Mouse (Mus musculus) heart, embryonic 13.5 days (tissue): ENCODE data around the gene Cyth3. TPM values are rescaled to one million over a fixed set of nuclear protein-coding genes. Genes with fewer than 3 reads are reported as not detected.

Experiments used
- ATAC-seq: fragments of 200-750 bp; cut with Nextera tagmentation; 2 replicates; pipeline ENCODE4 v1.8.0; 2017; ENCODE audit warnings: moderate TSS enrichment; ENCODE audit not compliant: insufficient number of reproducible peaks, low FRiP score, low TSS enrichment; ENCODE audit errors: extremely low read depth
- H3K27ac ChIP-seq: fragments of 300-500 bp; sonication (generic); replicated peaks from 2 replicates; pipeline ENCODE4 v1.5.1; 2015; ENCODE audit warnings: moderate library complexity, mild to moderate bottlenecking, inconsistent platforms
- H3K27me3 ChIP-seq: fragments of 300-500 bp; sonication (generic); replicated peaks from 2 replicates; pipeline ENCODE4 v1.6.1; 2015; ENCODE audit warnings: mild to moderate bottlenecking, inconsistent platforms
- H3K36me3 ChIP-seq: fragments of 300-500 bp; sonication (generic); 2 replicates; pipeline ENCODE4 v1.6.1; 2015; ENCODE audit warnings: mild to moderate bottlenecking, inconsistent platforms
- H3K4me1 ChIP-seq: fragments of 300-500 bp; sonication (generic); 2 replicates; pipeline ENCODE4 v1.6.1; 2015; ENCODE audit warnings: inconsistent platforms
- H3K4me2 ChIP-seq: fragments of 300-500 bp; sonication (generic); 2 replicates; pipeline ENCODE4 v1.6.1; 2015; ENCODE audit warnings: inconsistent platforms, mild to moderate bottlenecking, moderate library complexity
- H3K4me3 ChIP-seq: fragments of 300-500 bp; sonication (generic); 2 replicates; pipeline ENCODE4 v1.5.1; 2015; ENCODE audit warnings: moderate library complexity, mild to moderate bottlenecking, inconsistent platforms
- H3K9ac ChIP-seq: fragments of 300-500 bp; sonication (generic); 2 replicates; pipeline ENCODE4 v1.6.1; 2015; ENCODE audit warnings: inconsistent platforms, mild to moderate bottlenecking, moderate library complexity
- H3K9me3 ChIP-seq: fragments of 300-500 bp; sonication (generic); 2 replicates; pipeline ENCODE4 v1.6.1; 2016; ENCODE audit warnings: inconsistent platforms
- WGBS: fragments of 180-500 bp; shearing (Covaris S2); methylation state at CpG from one replicate; pipeline ENCODE4 v1.1.7; 2015; ENCODE audit warnings: mixed read lengths; 5-methylcytosine and 5-hydroxymethylcytosine counted together
- polyA plus RNA-seq: library from polyadenylated mRNA; unstranded; fragments of >200 nt; fragmentation: Nextera tagmentation; extraction: Ambion mirVana; gene quantifications from 2 replicates; pipeline ENCODE4 v1.2.1, GENCODE M21; 2015

Cyth3 gene
- polyA plus RNA-seq, 1 experiment from 2014 or later, result 36.8 TPM

DNA sequence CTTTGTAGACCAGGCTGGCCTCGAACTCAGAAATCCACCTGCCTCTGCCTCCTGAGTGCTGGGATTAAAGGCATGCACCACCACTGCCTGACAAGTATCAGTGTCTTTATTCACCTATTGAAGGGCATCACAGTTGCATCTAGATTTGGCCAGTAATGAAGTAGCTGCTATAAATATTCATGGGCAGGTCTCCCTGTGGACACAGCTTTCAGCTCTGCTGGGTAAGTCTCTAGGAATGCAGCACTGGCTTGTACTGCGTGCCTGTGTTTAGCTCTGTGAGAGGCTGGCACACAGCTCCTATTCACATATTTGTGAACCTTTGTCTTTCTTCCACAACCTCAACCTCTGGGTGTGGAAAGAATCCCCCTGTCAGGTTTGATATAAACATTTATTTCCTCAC, 46.6 kb downstream of the Cyth3 start:
- 60% methylated on average over 2 of the region's 2 CpGs for WGBS
- ATAC-seq, result peak; percentile 72; the same call in 1 of the 2 replicates
- H3K27ac ChIP-seq, result peak overlapping the region; percentile 84

DNA sequence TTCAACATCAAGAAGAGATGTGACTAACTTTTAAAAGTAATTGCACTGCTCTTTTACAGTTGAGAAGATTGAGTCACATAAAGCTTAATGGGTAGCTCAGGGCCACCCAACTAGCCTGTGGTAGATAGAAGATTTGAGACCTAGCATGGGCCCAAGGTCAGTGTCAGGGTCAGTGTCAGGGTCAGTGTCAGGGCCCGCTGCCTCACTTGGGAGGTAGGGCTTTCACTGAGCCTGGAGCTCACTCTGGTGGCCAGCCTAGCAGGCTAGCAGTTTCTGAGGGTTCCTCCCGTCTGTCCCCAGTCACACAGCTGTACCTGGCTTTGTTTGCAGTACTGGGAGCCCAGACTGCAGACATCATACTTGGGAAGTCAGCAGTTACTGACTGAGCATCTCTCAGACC, 47.1 kb downstream of the Cyth3 start:
- no peaks in the 10 kb centered on the region for H3K9me3 ChIP-seq
- H3K36me3 ChIP-seq, result no peaks in the 10 kb centered on the region
- no peak overlapping the region for H3K4me3 ChIP-seq
- no peak overlapping the region for H3K4me2 ChIP-seq
- H3K9ac ChIP-seq, result no peak overlapping the region
- 43% methylated on average over 2 of the region's 2 CpGs for WGBS
- H3K27ac ChIP-seq, result peak overlapping the region; percentile 84
- H3K27me3 ChIP-seq, result no peaks in the 10 kb centered on the region
- ATAC-seq, result no peak
- peaks cover 66% of the 10 kb centered on the region for H3K4me1 ChIP-seq

More for the DNA sequence above, 46.6 kb downstream of the Cyth3 start:
- Histone ChIP-seq H3K4me2 (no peak overlapping the region; the same call in 1 of the 2 replicates), H3K27me3 (no peaks in the 10 kb centered on the region), H3K4me1 (peaks cover 65% of the 10 kb centered on the region), H3K36me3 (no peaks in the 10 kb centered on the region), H3K9me3 (no peaks in the 10 kb centered on the region), H3K4me3 (no peak overlapping the region), H3K9ac (no peak overlapping the region)

DNA sequence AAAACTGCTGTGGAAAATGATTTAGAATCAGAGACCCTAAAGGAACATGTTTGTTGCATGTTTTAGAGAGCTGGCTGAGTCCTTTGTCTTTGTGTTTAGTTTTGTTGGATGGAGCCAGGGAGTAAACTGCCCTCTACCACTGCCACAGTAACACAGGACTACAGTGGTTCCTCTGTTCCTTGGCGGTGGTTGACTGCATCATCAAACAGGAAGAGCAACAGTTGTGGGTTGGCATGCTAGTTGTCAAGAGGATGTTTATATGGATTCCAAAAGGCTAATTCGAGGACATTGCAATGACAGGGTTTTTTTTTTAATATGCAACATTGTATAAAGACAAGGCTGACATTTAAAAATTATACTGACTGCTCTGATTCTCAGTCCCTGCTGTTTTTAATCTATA, 47.6 kb downstream of the Cyth3 start:
- Histone ChIP-seq H3K9ac (no peak overlapping the region), H3K27me3 (no peaks in the 10 kb centered on the region), H3K4me3 (no peak overlapping the region), H3K27ac (peak overlapping the region; percentile 84), H3K36me3 (no peaks in the 10 kb centered on the region), H3K4me1 (peaks cover 66% of the 10 kb centered on the region), H3K9me3 (no peaks in the 10 kb centered on the region), H3K4me2 (no peak overlapping the region)
- 55% methylated on average over 2 of the region's 2 CpGs for WGBS
- no peak for ATAC-seq

DNA sequence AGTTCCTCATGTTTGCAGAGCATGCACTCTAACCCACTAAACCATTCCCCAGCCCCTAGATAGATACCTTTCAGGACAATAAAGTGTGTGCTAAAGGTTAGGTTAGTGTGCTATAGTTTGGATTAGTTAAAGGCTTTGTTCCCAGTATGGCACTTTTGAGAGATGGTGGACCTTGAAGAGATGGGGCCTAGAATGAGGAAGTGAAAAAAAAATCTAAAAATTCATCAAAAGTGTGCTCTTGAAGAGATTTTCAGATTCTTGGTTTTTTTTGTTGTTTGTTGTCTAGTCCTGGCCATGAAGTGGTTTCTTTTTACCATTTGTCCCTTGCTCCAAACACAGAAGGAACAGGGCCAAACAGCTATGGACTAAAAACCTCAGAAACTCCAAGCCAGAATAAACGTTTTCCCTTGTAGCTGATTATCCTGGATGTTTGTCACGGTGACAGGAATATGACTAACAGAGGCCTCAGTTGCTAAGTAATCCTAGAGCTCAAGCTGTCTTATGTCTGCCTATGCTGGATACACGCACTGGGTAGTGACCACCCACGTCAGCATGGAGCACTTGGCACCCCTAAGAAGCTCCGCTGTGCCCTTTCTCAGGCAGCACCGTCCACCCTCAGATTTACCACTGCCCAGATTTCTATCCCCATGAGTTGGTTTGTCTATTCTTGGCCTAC, 48.6 kb downstream of the Cyth3 start:
- Histone ChIP-seq H3K36me3 (no peaks in the 10 kb centered on the region), H3K4me1 (peaks cover 64% of the 10 kb centered on the region), H3K27ac (no peak overlapping the region), H3K9ac (no peak overlapping the region), H3K9me3 (no peaks in the 10 kb centered on the region), H3K4me2 (no peak overlapping the region), H3K27me3 (no peaks in the 10 kb centered on the region), H3K4me3 (no peak overlapping the region)
- WGBS, result 76% methylated on average over 6 of the region's 6 CpGs
- ATAC-seq, result no peak

DNA sequence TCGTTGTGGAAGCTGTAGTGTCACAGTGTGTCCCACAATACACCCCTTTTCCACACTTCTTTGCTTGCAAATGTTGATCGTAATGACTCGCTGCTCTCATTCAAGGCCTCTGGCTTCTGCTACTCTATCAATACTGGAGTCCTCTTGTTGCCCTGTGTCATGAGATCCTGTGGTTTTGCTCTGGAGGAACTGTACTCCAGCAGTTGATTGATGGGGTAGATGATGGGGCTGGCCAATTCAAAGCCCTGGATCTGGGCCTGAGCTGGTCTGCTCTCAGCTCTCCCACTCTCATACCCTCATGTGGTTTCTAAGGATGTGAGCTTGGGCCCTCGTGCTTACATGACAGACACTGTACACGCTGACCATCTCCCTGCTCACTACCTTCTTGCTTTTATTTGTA, 52.3 kb downstream of the Cyth3 start:
- no peaks in the 10 kb centered on the region for H3K27me3 ChIP-seq
- H3K4me2 ChIP-seq, result no peak overlapping the region
- no peak for ATAC-seq
- H3K9me3 ChIP-seq, result no peaks in the 10 kb centered on the region
- no peak overlapping the region for H3K9ac ChIP-seq
- WGBS, result 75% methylated on average over 5 of the region's 5 CpGs
- peaks cover 77% of the 10 kb centered on the region for H3K4me1 ChIP-seq
- H3K36me3 ChIP-seq, result no peaks in the 10 kb centered on the region
- H3K4me3 ChIP-seq, result no peak overlapping the region
- H3K27ac ChIP-seq, result no peak overlapping the region

DNA sequence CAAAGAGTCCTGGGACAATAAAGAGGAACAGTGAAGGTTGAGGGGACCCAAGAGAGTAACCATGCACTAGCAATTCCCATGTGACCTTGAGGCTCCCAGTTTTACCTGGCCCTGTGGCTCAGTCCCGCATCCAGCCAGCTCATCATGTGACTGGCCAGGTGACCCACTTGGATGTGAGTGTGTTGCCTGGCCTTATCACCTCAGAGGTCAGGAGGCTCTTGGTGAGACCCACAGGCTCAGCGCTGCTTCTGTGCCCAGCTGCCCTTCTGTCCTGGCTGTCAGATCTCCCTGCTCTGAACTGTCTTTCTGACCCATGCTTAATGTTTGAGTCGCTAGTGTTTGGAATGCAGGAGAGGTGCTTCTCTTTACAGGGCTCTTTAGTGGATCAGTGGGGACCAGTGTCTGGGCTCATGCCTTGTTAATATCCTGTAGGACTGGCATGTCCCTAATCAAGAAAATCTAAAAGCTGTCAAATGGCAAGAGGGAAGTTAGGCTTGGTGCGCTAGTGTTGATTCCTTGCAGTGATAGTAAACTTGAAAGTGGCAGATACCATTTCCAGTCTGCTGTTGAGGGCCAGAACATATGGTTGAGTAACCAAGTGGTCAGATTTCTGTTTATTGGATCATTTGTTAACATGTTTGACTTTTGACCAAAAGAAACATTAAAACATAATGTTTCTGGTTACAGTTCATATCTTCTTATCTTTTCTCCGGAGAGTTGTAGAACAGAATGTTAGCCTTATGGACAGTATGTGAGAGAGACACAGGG, 54.2 kb downstream of the Cyth3 start:
- H3K9me3 ChIP-seq, result no peaks in the 10 kb centered on the region
- no peak overlapping the region for H3K4me3 ChIP-seq
- peak overlapping the region; percentile 17; the same call in 1 of the 2 replicates for H3K9ac ChIP-seq
- 0 out of 2 replicates have a peak, but pooled peaks have one; percentile 23 for ATAC-seq
- no peaks in the 10 kb centered on the region for H3K36me3 ChIP-seq
- H3K4me2 ChIP-seq, result no peak overlapping the region
- peaks cover 63% of the 10 kb centered on the region for H3K4me1 ChIP-seq
- H3K27ac ChIP-seq, result peak overlapping the region; percentile 38; the same call in 1 of the 2 replicates
- H3K27me3 ChIP-seq, result no peaks in the 10 kb centered on the region
- WGBS, result 52% methylated on average over 5 of the region's 5 CpGs

DNA sequence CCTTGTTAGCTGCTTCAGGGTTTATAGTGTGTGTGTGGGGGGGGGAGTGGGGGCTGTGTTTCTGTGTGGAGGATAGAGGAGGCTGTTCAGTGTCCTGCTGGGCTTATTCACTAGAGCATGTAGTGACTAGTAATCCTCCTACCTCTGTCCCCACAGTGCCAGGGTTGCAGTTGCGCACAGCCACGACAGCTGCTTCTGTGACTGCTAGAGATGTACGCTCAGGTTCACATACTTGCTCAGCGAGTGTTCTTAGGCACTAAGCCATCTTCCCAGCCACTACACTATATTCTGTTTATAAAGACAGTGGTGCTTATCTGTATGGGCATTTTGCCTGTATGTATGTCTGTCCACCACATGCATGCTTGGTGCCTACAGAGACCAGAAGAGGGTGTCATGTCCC, 55.1 kb downstream of the Cyth3 start:
- no peak for ATAC-seq
- no peak overlapping the region for H3K4me2 ChIP-seq

DNA sequence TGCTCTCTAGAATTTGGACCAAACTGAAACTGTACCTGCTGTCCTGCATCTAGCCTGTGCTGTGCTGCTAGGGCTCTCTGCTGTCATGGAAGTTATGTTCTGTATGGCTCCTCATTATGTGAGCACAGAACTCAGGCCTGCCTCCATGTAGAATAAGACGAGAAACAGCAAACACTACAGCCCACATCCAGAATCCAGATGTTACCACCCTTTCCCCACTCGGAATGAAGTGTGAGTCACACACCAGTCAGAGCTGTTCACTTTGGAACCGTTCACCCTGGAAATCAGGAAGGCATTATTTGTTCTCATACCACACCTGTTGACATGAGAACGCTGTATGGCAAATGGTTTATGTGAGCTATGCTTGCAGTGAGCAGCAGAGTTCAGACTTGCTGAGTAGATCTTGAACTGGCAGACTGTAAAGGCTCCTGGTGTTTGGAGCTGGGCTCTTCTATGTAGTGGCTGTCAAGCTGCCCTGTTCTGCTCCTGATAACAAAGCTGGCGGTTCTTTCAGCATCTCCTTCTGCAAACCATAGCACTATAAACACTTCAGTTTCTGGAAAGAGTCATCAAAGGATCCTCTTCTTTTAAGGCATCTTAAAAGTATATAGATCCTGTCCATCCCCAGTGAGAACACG, 56.5 kb downstream of the Cyth3 start:
- Histone ChIP-seq H3K9me3 (no peaks in the 10 kb centered on the region), H3K36me3 (no peaks in the 10 kb centered on the region), H3K27ac (peak overlapping the region; percentile 59), H3K4me2 (no peak overlapping the region), H3K27me3 (no peaks in the 10 kb centered on the region), H3K4me3 (no peak overlapping the region), H3K4me1 (peaks cover 61% of the 10 kb centered on the region), H3K9ac (peak overlapping the region; percentile 47; the same call in 1 of the 2 replicates)
- no peak for ATAC-seq
- WGBS, result 43% methylated on average over 6 of the region's 6 CpGs

More for the DNA sequence above, 55.1 kb downstream of the Cyth3 start:
- Histone ChIP-seq H3K4me1 (peaks cover 60% of the 10 kb centered on the region), H3K4me3 (no peak overlapping the region), H3K9me3 (no peaks in the 10 kb centered on the region), H3K27ac (no peak overlapping the region), H3K27me3 (no peaks in the 10 kb centered on the region), H3K9ac (no peak overlapping the region), H3K36me3 (no peaks in the 10 kb centered on the region)
- 85% methylated on average over 4 of the region's 4 CpGs for WGBS

DNA sequence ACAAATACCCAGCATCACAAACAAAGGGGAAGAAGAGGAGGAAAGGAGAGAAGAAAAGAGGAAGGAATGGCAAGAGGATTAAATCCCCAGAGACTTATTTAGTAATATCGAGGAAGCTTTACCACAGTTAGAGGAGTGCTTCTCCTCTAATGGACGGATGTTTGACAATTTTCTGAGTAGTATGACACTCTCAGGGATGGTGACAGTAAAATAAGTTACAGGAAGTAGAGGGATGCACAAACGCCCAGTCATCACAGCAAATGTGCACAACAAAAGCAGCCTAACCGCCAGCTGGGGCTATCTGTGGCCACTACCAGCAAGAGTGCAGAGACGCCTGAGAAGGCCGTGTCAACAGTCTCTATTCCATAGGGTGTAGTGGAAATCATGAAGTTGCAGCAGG, 57.4 kb downstream of the Cyth3 start:
- no peak for ATAC-seq
- H3K9ac ChIP-seq, result no peak overlapping the region
- no peaks in the 10 kb centered on the region for H3K9me3 ChIP-seq
- no peak overlapping the region for H3K4me2 ChIP-seq
- WGBS, result 68% methylated on average over 6 of the region's 6 CpGs
- H3K27me3 ChIP-seq, result no peaks in the 10 kb centered on the region
- H3K36me3 ChIP-seq, result no peaks in the 10 kb centered on the region
- H3K4me1 ChIP-seq, result peaks cover 61% of the 10 kb centered on the region
- H3K4me3 ChIP-seq, result no peak overlapping the region
- H3K27ac ChIP-seq, result no peak overlapping the region

DNA sequence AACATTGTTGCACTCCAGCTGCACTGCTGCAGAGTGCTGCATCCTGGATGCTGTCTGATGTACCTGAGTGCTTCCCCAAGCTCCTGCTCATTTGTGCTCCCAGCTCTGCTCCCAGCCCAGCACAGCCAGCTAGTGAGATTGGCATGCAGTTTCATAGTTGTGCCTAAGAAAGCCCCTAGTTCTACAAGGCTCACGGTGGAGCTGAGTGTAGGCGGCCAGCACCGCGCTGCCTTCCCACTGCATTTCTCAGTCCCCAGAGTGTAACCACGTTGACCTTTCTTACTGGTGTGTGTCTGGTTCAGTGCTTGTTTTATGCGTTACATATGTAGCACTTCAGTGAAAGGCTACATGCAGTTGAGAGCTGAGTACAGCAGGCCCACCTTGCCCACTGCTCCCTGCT, 61.4 kb downstream of the Cyth3 start:
- Histone ChIP-seq H3K9ac (peak overlapping the region; percentile 28), H3K4me1 (peaks cover 32% of the 10 kb centered on the region), H3K27ac (no peak overlapping the region), H3K4me3 (no peak overlapping the region), H3K27me3 (no peaks in the 10 kb centered on the region), H3K9me3 (no peaks in the 10 kb centered on the region), H3K4me2 (no peak overlapping the region), H3K36me3 (peaks cover 32% of the 10 kb centered on the region)
- no peak for ATAC-seq
- WGBS, result 69% methylated on average over 6 of the region's 6 CpGs

DNA sequence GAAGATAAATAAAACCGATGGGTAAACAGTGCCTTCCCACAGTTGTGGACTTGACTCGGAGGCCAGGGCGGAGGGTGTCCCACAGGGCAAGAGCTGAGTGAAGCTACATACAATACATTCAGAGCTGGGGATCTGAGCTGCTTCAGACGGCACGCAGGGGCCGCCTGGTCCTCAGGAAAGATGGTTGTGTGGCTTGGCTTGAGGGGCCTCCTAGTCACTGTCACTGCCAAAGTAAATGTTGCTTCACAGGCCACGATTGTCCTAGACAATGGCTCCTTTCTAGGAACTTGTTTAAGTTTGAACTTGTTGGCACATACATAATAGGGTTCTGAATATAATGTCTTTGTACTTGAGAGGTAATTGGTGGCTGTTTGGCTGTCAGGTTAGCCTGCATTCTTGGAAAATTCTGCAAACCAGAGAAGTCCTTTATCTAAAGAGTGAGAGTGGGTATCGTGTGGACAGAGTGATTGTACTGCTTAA, 62.7 kb downstream of the Cyth3 start:
- peaks cover 20% of the 10 kb centered on the region for H3K4me1 ChIP-seq
- ATAC-seq, result no peak
- no peak overlapping the region for H3K4me2 ChIP-seq
- H3K27ac ChIP-seq, result peak overlapping the region; percentile 24; the same call in 1 of the 2 replicates
- WGBS, result 76% methylated on average over 8 of the region's 8 CpGs
- H3K9me3 ChIP-seq, result no peaks in the 10 kb centered on the region
- H3K9ac ChIP-seq, result no peak overlapping the region
- no peak overlapping the region for H3K4me3 ChIP-seq
- no peaks in the 10 kb centered on the region for H3K27me3 ChIP-seq
- H3K36me3 ChIP-seq, result peaks cover 36% of the 10 kb centered on the region
